Mouse (Mus musculus) left cerebral cortex, postnatal 25 days (tissue): ENCODE measurements at regions not wholly inside any gene's neighbourhood (a gene's known extent, or its start where the extent isn't known, plus 50 kb on each side); places are given as distances from the start of the nearest gene placed in this dataset.

Source experiments
- DNase-seq, 2 experiments: peaks; one replicate each; pipeline ENCODE4 v3.0.0; 2022; ENCODE audit warnings: low spot score in 2 of 2, mixed read lengths in 1 of 2
- intact Hi-C: fragments of 180-260 bp; cut with DNase I; formaldehyde crosslinking; loops from one replicate; pipeline ENCODE4 v1.15.1; 2025

- DNase-seq = no peak
- intact Hi-C loops = no loop called here
These were observed 74.6 kb upstream of the Mgme1 start for GRCm38 (mm10) chr2:144195851-144196250.

- intact Hi-C loops = no loop called here
- DNase-seq = no peak
These were observed 73.3 kb upstream of the Mgme1 start for GRCm38 (mm10) chr2:144197139-144197538.

- DNase-seq = no peak
- intact Hi-C loops = no loop called here
These were observed 72.0 kb upstream of the Mgme1 start for GRCm38 (mm10) chr2:144198326-144199051.
